Mouse (Mus musculus) layer of hippocampus, postnatal 10 days (tissue): Measurements from ENCODE around the gene Primpol. TPM values are rescaled to one million over a fixed set of nuclear protein-coding genes. Genes with fewer than 3 reads are reported as not detected.

Source experiments
- total RNA-seq, 2 experiments: library from RNA; stranded (reverse); gene quantifications; 2 replicates each; pipeline ENCODE4 v1.2.3; 2021

Gene Primpol
- total RNA-seq, 2 experiments from 2014 or later = 4.3 to 4.6 TPM

Other genes with a start within 250 kb of the Primpol start
- 10 to 100 TPM; 41.5 to 42.6 TPM for gene Acsl1, start 146.2 kb downstream of the Primpol start, total RNA-seq
- gene Cenpu, start 65.2 kb downstream of the Primpol start, total RNA-seq = 1 to 10 TPM; 3.2 to 5.1 TPM
- gene Casp3, start 79 bp upstream of the Primpol start, total RNA-seq = 10 to 100 TPM; 59.2 to 59.7 TPM
- gene Irf2, start 122.5 kb upstream of the Primpol start, total RNA-seq = 10 to 100 TPM; 40.1 to 46.6 TPM